Mouse (Mus musculus) brown adipose tissue, adult 24 weeks (tissue): ENCODE measurements at regions not wholly inside any gene's neighbourhood (a gene's known extent, or its start where the extent isn't known, plus 50 kb on each side); places are given as distances from the start of the nearest gene placed in this dataset.

Experiments
- H3K27ac ChIP-seq: fragments of 200-500 bp; replicated peaks from 2 replicates; pipeline ENCODE4 v1.5.1; 2012; ENCODE audit warnings: low read depth, mild to moderate bottlenecking, low read length
- H3K4me1 ChIP-seq: fragments of 200-500 bp; 2 replicates; pipeline ENCODE4 v1.6.1; 2012; ENCODE audit warnings: low read length, mixed read lengths; ENCODE audit not compliant: control insufficient read depth, insufficient read depth, insufficient read length
- H3K4me3 ChIP-seq: fragments of 200-500 bp; 2 replicates; pipeline ENCODE4 v1.5.1; 2012; ENCODE audit warnings: low read depth, mild to moderate bottlenecking, low read length, moderate library complexity; ENCODE audit not compliant: insufficient read depth

DNA sequence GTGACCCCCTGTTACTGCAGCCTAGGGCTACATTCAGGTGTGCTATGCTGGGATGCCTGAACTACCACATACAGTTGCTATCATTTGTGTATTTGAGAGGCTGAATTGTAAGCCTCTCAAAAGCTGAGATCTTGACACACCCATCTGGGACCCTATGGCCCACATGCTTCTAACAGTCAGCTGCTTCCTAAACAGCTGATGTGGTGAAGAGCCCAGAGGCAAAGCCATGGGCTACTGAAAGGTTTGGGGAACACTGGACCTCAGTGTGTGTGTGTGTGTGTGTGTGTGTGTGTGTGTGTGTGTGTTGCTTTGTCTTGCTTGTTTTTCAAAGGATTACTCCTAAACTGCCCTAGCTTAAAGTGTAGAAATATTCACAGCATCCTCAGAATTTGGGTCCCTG, 75.0 kb downstream of the Lbh start:
- Histone ChIP-seq H3K4me3 (no peak overlapping the region), H3K4me1 (peaks cover 4% of the 10 kb centered on the region; the same call in 1 of the 2 replicates), H3K27ac (no peak overlapping the region)

GRCm38 (mm10) chr17:72993626-72994025, 75.5 kb downstream of the Lbh start:
- Histone ChIP-seq H3K4me3 (no peak overlapping the region), H3K4me1 (peaks cover 4% of the 10 kb centered on the region; the same call in 1 of the 2 replicates), H3K27ac (no peak overlapping the region)

GRCm38 (mm10) chr17:72996539-72996938, 78.4 kb downstream of the Lbh start:
- Histone ChIP-seq H3K27ac (no peak overlapping the region), H3K4me1 (peaks cover 4% of the 10 kb centered on the region; the same call in 1 of the 2 replicates), H3K4me3 (no peak overlapping the region)

DNA sequence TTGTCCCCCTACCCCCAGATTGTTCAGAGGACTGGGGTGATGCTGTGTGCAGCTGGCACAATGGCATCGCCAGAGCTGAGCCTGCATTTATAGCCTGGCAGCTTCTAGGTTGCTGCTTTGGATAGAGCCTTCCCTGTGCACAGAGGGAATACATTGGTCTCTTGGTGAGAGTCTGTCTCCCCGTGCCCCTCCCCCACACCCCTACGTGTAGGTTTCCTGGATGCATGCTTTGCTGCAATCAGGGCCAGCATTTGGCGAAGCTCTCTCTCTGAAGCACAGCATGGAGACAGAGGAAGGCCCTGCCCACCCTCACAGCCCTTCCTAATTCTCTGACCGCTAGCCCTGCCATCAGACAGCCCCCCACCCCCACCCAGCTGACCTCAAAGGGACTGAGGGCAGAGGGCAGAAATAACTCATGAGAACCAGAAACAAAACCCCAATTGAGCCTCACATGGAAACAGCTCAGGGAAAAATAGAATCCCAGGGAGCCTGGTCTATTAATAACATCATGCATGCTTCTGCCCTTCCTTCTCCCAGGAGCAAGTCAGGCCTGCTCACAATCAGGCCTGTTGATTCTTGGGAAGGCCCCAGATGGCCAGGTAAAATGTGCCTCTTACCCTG, 79.3 kb downstream of the Lbh start:
- Histone ChIP-seq H3K27ac (no peak overlapping the region), H3K4me3 (no peak overlapping the region), H3K4me1 (peaks cover 4% of the 10 kb centered on the region; the same call in 1 of the 2 replicates)

DNA sequence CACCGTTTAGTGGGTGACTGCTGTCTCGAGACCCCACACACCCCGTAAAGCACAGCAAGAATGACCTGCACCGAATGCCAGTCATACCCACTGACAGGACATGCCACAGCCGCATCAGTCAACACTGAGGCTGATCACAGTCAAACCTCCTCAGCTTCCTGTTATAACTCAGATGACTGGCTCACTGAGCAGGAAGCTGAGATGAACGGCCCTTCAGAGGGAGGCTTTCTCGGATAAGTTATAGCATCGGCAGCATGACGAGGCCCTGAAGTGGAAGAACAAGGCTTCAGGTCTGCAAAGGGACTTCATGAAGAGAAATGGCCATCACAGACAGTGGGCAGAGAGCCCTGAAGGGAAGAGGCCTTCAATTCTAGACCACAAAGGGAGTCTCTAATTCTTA, 87.0 kb downstream of the Lbh start:
- Histone ChIP-seq H3K27ac (no peak overlapping the region), H3K4me3 (no peak overlapping the region), H3K4me1 (peaks cover 3% of the 10 kb centered on the region; the same call in 1 of the 2 replicates)

DNA sequence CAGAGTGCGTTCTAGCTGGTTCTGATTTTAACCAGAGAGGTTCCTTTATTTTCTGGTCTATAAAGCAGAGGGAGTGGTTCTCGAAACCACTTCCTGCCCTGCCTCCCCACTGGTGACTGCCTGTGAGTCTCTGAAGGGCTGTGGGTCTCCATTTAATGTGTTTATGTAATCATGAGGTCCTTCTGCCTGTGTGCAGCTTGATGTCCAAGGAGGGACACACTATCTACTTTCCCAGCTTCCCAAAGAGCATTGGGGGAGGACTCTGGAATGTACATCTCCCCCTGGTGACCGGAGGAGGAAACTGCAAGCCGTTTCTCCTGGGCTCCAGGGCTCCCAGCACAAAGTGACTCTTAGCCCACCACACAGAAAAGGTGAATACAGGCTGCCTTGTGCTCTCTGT, 90.8 kb downstream of the Lbh start:
- H3K4me3 ChIP-seq, result no peak overlapping the region
- no peak overlapping the region for H3K27ac ChIP-seq
- peaks cover 6% of the 10 kb centered on the region; the same call in 1 of the 2 replicates for H3K4me1 ChIP-seq

- Histone ChIP-seq H3K27ac (no peak overlapping the region), H3K4me3 (no peak overlapping the region), H3K4me1 (peaks cover 6% of the 10 kb centered on the region; the same call in 1 of the 2 replicates)
Measured at GRCm38 (mm10) chr17:73009962-73010361, 91.9 kb downstream of the Lbh start.

DNA sequence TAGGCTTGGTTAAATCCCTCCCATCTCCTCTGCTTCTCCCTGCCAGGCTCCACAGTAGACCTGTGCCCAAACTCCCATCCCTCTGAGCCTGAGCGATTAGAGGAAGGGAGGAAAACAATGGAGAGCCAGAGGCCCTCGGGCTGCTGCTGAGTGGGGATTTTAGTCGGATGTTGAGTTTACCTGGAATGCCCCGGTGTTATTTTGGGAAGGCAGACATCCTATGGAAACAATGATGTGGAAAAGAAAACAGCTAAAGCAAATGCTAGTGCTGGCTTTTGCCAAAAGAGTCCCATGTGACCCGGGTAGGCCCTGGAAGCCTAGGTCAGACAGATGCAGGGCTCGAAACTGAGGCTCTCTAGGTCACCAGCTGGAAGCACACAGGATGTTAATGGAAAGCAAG, 94.3 kb downstream of the Lbh start:
- Histone ChIP-seq H3K4me3 (no peak overlapping the region), H3K27ac (0 out of 2 replicates have a peak overlapping the region, but pooled peaks have one; percentile 14), H3K4me1 (peaks cover 6% of the 10 kb centered on the region; the same call in 1 of the 2 replicates)

- Histone ChIP-seq H3K27ac (no peak overlapping the region), H3K4me1 (peaks cover 6% of the 10 kb centered on the region; the same call in 1 of the 2 replicates), H3K4me3 (no peak overlapping the region)
Measured at GRCm38 (mm10) chr17:73012954-73013353, 94.8 kb upstream of the Lclat1 start.

GRCm38 (mm10) chr17:73014090-73014853, 93.5 kb upstream of the Lclat1 start:
- no peak overlapping the region for H3K4me3 ChIP-seq
- no peak overlapping the region for H3K27ac ChIP-seq

GRCm38 (mm10) chr17:73017173-73017572, 90.6 kb upstream of the Lclat1 start:
- peaks cover under 1% of the 10 kb centered on the region; the same call in 1 of the 2 replicates for H3K4me1 ChIP-seq
- no peak overlapping the region for H3K27ac ChIP-seq
- H3K4me3 ChIP-seq, result no peak overlapping the region

More at GRCm38 (mm10) chr17:73014090-73014853, 93.5 kb upstream of the Lclat1 start:
- H3K4me1 ChIP-seq, result peaks cover 6% of the 10 kb centered on the region; the same call in 1 of the 2 replicates

DNA sequence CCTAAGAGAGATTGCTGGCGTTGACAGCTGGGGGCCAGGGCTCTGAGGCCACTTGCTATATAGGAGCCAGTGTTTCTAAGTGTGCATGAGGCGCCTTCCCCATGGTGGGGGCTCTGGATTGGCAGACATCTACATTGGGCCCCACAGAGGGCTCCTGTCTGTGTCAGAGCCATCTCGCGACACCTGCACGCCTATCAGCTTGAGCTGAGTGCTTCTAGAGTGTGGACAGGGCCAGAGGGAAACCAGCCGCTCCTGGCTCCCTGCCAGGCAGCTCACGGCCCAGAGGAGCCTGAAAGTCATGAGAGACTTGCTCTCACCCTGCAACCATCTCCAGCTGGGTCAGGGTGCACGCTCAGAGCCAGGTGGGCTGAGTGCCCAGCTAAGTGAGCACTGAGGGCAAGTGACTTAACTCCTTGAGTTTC, 85.1 kb upstream of the Lclat1 start:
- peak overlapping the region; percentile 31 for H3K27ac ChIP-seq
- no peak overlapping the region for H3K4me3 ChIP-seq
- H3K4me1 ChIP-seq, result 0 out of 2 replicates have a peak, but pooled peaks cover 6% of the 10 kb centered on the region

GRCm38 (mm10) chr17:73023362-73024107, 84.2 kb upstream of the Lclat1 start:
- Histone ChIP-seq H3K4me1 (0 out of 2 replicates have a peak, but pooled peaks cover 6% of the 10 kb centered on the region), H3K4me3 (no peak overlapping the region), H3K27ac (peak overlapping the region; percentile 32)

- Histone ChIP-seq H3K27ac (no peak overlapping the region), H3K4me3 (no peak overlapping the region)
Measured at GRCm38 (mm10) chr17:73027122-73027521, 80.7 kb upstream of the Lclat1 start.

GRCm38 (mm10) chr17:73031796-73032195, 76.0 kb upstream of the Lclat1 start:
- Histone ChIP-seq H3K27ac (no peak overlapping the region), H3K4me3 (no peak overlapping the region), H3K4me1 (peaks cover 16% of the 10 kb centered on the region)

More at GRCm38 (mm10) chr17:73027122-73027521, 80.7 kb upstream of the Lclat1 start:
- 0 out of 2 replicates have a peak, but pooled peaks cover 6% of the 10 kb centered on the region for H3K4me1 ChIP-seq
